Mouse (Mus musculus): Measurements from ENCODE around the gene Rnf32.
A peak's percentile ranks its signal among the peaks of the same experiment; 100 is the strongest.

Rnf32 gene

GRCm38 (mm10) chr5:29195570-29196263 lies at the start of gene Rnf32:
TSS of gene Rnf32 (plus strand) at chr5:29195992.
- DNase-seq (ENCODE audit: low spot score) = peak; percentile 31

- DNase-seq (ENCODE audit: low spot score) = no peak
Observed at GRCm38 (mm10) chr5:29150146-29150545, 45.6 kb upstream of the Rnf32 start.

GRCm38 (mm10) chr5:29159849-29160248 lies 35.9 kb upstream of the Rnf32 start:
- no peak for DNase-seq (ENCODE audit: low spot score)

GRCm38 (mm10) chr5:29166947-29167346 lies 28.8 kb upstream of the Rnf32 start:
- no peak for DNase-seq (ENCODE audit: low spot score)

GRCm38 (mm10) chr5:29170193-29170592 lies 25.6 kb upstream of the Rnf32 start:
- DNase-seq (ENCODE audit: low spot score) = no peak

- DNase-seq (ENCODE audit: low spot score) = no peak
Observed at GRCm38 (mm10) chr5:29171165-29171564, 24.6 kb upstream of the Rnf32 start.

GRCm38 (mm10) chr5:29186798-29187197 lies 9.0 kb upstream of the Rnf32 start:
- no peak for DNase-seq (ENCODE audit: low spot score)

GRCm38 (mm10) chr5:29195231-29195569 lies 592 bp upstream of the Rnf32 start:
- DNase-seq (ENCODE audit: low spot score) = no peak

- no peak for DNase-seq (ENCODE audit: low spot score)
Observed at GRCm38 (mm10) chr5:29196264-29196658, 469 bp downstream of the Rnf32 start.

GRCm38 (mm10) chr5:29197187-29197586 lies 1.4 kb downstream of the Rnf32 start:
- no peak for DNase-seq (ENCODE audit: low spot score)

GRCm38 (mm10) chr5:29198960-29199488 lies 3.2 kb downstream of the Rnf32 start:
- no peak for DNase-seq (ENCODE audit: low spot score)

GRCm38 (mm10) chr5:29199868-29200267 lies 4.1 kb downstream of the Rnf32 start:
- DNase-seq (ENCODE audit: low spot score) = no peak

GRCm38 (mm10) chr5:29205690-29206089 lies 9.9 kb downstream of the Rnf32 start:
- DNase-seq (ENCODE audit: low spot score) = no peak

- DNase-seq (ENCODE audit: low spot score) = no peak
Observed at GRCm38 (mm10) chr5:29211980-29212555, 16.3 kb downstream of the Rnf32 start.

- DNase-seq (ENCODE audit: low spot score) = no peak
Observed at GRCm38 (mm10) chr5:29217997-29218396, 22.2 kb downstream of the Rnf32 start.

GRCm38 (mm10) chr5:29224089-29224488 lies 28.3 kb downstream of the Rnf32 start:
- DNase-seq (ENCODE audit: low spot score) = no peak

GRCm38 (mm10) chr5:29230481-29230880 lies 34.7 kb downstream of the Rnf32 start:
- DNase-seq (ENCODE audit: low spot score) = no peak

GRCm38 (mm10) chr5:29238379-29238778 lies 42.6 kb downstream of the Rnf32 start:
- no peak for DNase-seq (ENCODE audit: low spot score)

- peak; percentile 12 for DNase-seq (ENCODE audit: low spot score)
Observed at GRCm38 (mm10) chr5:29244769-29245168, 49.0 kb downstream of the Rnf32 start.

- no peak for DNase-seq (ENCODE audit: low spot score)
Observed at GRCm38 (mm10) chr5:29250795-29251495, 55.2 kb downstream of the Rnf32 start.

- no peak for DNase-seq (ENCODE audit: low spot score)
Observed at GRCm38 (mm10) chr5:29251496-29251873, 55.7 kb downstream of the Rnf32 start.

- no peak for DNase-seq (ENCODE audit: low spot score)
Observed at GRCm38 (mm10) chr5:29253876-29254275, 58.1 kb downstream of the Rnf32 start.

- no peak for DNase-seq (ENCODE audit: low spot score)
Observed at GRCm38 (mm10) chr5:29270879-29271278, 75.1 kb downstream of the Rnf32 start.
